Mouse (Mus musculus) ES-Bruce4 (cell line): ENCODE measurements at regions not wholly inside any gene's neighbourhood (a gene's known extent, or its start where the extent isn't known, plus 50 kb on each side); places are given as distances from the start of the nearest gene placed in this dataset.

ENCODE experiments used
- CTCF ChIP-seq: IDR thresholded peaks from one replicate; pipeline ENCODE4 v1.8.1; 2011; ENCODE audit warnings: low read depth, low read length
- EP300 ChIP-seq: IDR thresholded peaks from 2 replicates; pipeline ENCODE4 v1.6.1; 2011; ENCODE audit warnings: low read depth, low read length; ENCODE audit not compliant: insufficient read depth
- POLR2A ChIP-seq: IDR thresholded peaks from one replicate; pipeline ENCODE4 v1.8.1; 2011; ENCODE audit warnings: low read length; ENCODE audit not compliant: insufficient read depth

DNA sequence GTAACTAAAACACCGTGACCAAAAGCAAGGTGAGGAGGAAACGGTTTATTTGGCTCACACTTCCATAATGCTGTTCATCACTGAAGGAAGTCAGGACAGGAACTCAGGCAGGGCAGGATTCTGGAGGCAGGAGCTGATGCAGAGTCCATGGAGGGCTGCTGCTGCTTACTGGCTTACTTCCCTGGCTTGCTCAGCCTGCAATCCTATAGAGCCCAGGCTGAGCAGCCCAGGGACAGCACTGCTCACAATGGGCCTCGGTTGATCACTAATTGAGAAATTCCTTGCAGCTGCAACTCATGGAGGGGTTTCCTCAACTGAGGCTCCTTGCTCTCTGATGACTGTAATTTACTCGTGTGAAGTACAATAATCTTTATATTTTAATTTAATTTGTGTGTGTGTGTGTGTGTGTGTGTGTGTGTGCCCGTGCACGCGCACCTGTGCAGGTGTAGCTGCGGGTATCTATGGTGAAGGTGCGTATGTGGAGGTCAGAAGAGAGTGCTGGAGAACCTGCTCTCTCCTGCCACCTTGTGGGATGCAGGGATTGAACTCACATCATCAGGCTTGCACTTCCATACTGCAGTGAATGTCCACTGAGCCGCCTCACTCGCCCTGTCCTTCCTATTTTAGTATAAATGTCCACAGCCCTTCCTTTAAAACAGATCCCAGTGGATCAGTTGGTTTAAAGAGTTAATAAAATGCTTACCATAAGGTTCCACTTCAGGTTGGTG, 886.6 kb upstream of the Car8 start:
- TF ChIP-seq POLR2A (no peak), EP300 (no peak), CTCF (peak; percentile 76)
